Mouse (Mus musculus) liver, adult 2 months (tissue): ENCODE results near the gene Ptprs. TPM values are rescaled to one million over a fixed set of nuclear protein-coding genes. Genes with fewer than 3 reads are reported as not detected.

Experiments
- DNase-seq: peaks from one replicate; pipeline ENCODE4 v3.0.0-alpha.2; 2011; ENCODE audit warnings: low read depth, low spot score; ENCODE audit errors: extremely low read depth
- H3K27ac ChIP-seq: fragments of 200-500 bp; replicated peaks from 2 replicates; pipeline ENCODE4 v1.5.1; 2012; ENCODE audit warnings: low read depth, mild to moderate bottlenecking, control low read depth, inconsistent platforms, low read length; ENCODE audit not compliant: insufficient read depth
- H3K27me3 ChIP-seq: fragments of 200-500 bp; 2 replicates; pipeline ENCODE4 v1.6.1; 2012; ENCODE audit warnings: mild to moderate bottlenecking, moderate library complexity, low read length, inconsistent platforms; ENCODE audit not compliant: control insufficient read depth, insufficient read depth
- H3K36me3 ChIP-seq: fragments of 200-500 bp; 2 replicates; pipeline ENCODE4 v1.6.1; 2012; ENCODE audit warnings: low read length, inconsistent platforms; ENCODE audit not compliant: control insufficient read depth, insufficient read depth
- H3K4me1 ChIP-seq: fragments of 200-500 bp; 2 replicates; pipeline ENCODE4 v1.6.1; 2011; ENCODE audit warnings: low read length; ENCODE audit not compliant: control insufficient read depth, insufficient read depth
- H3K4me3 ChIP-seq: fragments of 200-500 bp; 2 replicates; pipeline ENCODE4 v1.5.1; 2011; ENCODE audit warnings: low read depth, mild to moderate bottlenecking, control low read depth, low read length, moderate library complexity; ENCODE audit not compliant: insufficient read depth
- H3K79me2 ChIP-seq: fragments of 200-500 bp; 2 replicates; pipeline ENCODE4 v1.6.1; 2012; ENCODE audit warnings: inconsistent platforms, mild to moderate bottlenecking, low read length, moderate library complexity; ENCODE audit not compliant: control insufficient read depth, insufficient read depth
- H3K9ac ChIP-seq: fragments of 200-500 bp; 2 replicates; pipeline ENCODE4 v1.6.1; 2012; ENCODE audit warnings: low read depth, mild to moderate bottlenecking, control low read depth, inconsistent platforms, low read length
- CTCF ChIP-seq: fragments of 200-500 bp; IDR thresholded peaks from 2 replicates; pipeline ENCODE4 v1.5.1; 2011; ENCODE audit warnings: low read depth, low read length, control low read depth
- POLR2A ChIP-seq: fragments of 200-500 bp; IDR thresholded peaks from 2 replicates; pipeline ENCODE4 v1.6.1; 2011; ENCODE audit warnings: low read length, control low read depth; ENCODE audit not compliant: insufficient read depth; ENCODE audit errors: extremely low read depth
- WGBS: fragments of 180-500 bp; shearing (Covaris S2); methylation state at CpG from one replicate; pipeline ENCODE4 v1.1.7; 2018; 5-methylcytosine and 5-hydroxymethylcytosine counted together
- polyA plus RNA-seq: library from polyadenylated mRNA; depleted of rRNA; stranded (reverse); fragments of >200 nt; gene quantifications from 2 replicates; pipeline ENCODE4 v1.2.3, GENCODE M21; 2012
- total RNA-seq: library from RNA; depleted of rRNA; stranded (reverse); fragments of >200 nt; gene quantifications from 2 replicates; pipeline ENCODE4 v1.2.3, GENCODE M21; 2014

Ptprs gene
- total and polyA plus RNA-seq, 2 experiments, result 4.4 to 10.2 TPM

DNA sequence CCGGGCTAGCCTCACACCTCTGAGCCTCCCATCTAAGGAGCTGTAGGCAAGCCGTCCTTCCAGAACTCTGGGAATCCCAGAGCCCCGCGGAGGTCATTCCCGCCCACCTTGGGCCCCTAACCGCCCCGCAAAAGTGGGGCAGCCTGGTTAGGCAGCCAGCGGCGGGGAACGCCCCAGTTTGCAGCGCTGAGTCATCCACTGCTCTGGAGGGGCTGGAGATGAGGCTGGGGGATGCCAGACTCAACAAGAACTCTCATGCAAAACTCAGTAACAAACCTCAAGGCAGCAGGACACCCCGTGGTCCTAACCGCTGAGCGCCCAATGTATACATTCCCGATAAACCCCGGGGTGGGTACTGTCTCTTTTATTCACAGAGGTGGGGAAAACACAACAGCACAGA, 4.2 kb downstream of the Ptprs start:
- DNase-seq, result no peak
- Histone ChIP-seq H3K4me1 (peaks cover 4% of the 10 kb centered on the region), H3K36me3 (no peaks in the 10 kb centered on the region), H3K79me2 (no peaks in the 10 kb centered on the region), H3K27me3 (peaks cover 24% of the 10 kb centered on the region; the same call in 1 of the 2 replicates), H3K9ac (no peak overlapping the region), H3K4me3 (no peak overlapping the region), H3K27ac (no peak overlapping the region)
- 15% methylated on average over 16 of the region's 16 CpGs for whole genome bisulfite sequencing
- TF ChIP-seq POLR2A, result no peak
- TF ChIP-seq CTCF, result no peak

- peaks cover 19% of the 10 kb centered on the region; the same call in 1 of the 2 replicates for H3K27me3 ChIP-seq
- no peaks in the 10 kb centered on the region for H3K79me2 ChIP-seq
- H3K36me3 ChIP-seq, result no peaks in the 10 kb centered on the region
- 58% methylated on average over 5 of the region's 5 CpGs for WGBS
- H3K9ac ChIP-seq, result no peak overlapping the region
- H3K27ac ChIP-seq, result no peak overlapping the region
- no peak for DNase-seq
- TF ChIP-seq CTCF (no peak), POLR2A (no peak)
- H3K4me1 ChIP-seq, result peaks cover 4% of the 10 kb centered on the region
- H3K4me3 ChIP-seq, result no peak overlapping the region
These were observed 5.1 kb downstream of the Ptprs start for GRCm38 (mm10) chr17:56471136-56471535.

GRCm38 (mm10) chr17:56470571-56470970, 5.7 kb downstream of the Ptprs start:
- H3K27me3 ChIP-seq, result peaks cover 15% of the 10 kb centered on the region; the same call in 1 of the 2 replicates
- H3K36me3 ChIP-seq, result no peaks in the 10 kb centered on the region
- no peak overlapping the region for H3K9ac ChIP-seq
- peak; percentile 89 for DNase-seq
- 11% methylated on average over 10 of the region's 10 CpGs for WGBS
- H3K79me2 ChIP-seq, result no peaks in the 10 kb centered on the region
- TF ChIP-seq CTCF (no peak), POLR2A (no peak)
- H3K4me3 ChIP-seq, result no peak overlapping the region
- peaks cover 4% of the 10 kb centered on the region for H3K4me1 ChIP-seq
- no peak overlapping the region for H3K27ac ChIP-seq

- TF ChIP-seq CTCF, result no peak
- no peak for TF ChIP-seq POLR2A
- Histone ChIP-seq H3K79me2 (no peaks in the 10 kb centered on the region), H3K4me1 (peaks cover 4% of the 10 kb centered on the region), H3K36me3 (no peaks in the 10 kb centered on the region), H3K4me3 (peak overlapping the region; percentile 33; the same call in 1 of the 2 replicates), H3K9ac (0 out of 2 replicates have a peak overlapping the region, but pooled peaks have one; percentile 20), H3K27ac (no peak overlapping the region), H3K27me3 (peaks cover 13% of the 10 kb centered on the region; the same call in 1 of the 2 replicates)
- 9% methylated on average over 26 of the region's 26 CpGs for WGBS
- peak; percentile 24 for DNase-seq
These were observed 6.3 kb downstream of the Ptprs start for GRCm38 (mm10) chr17:56470001-56470436.

DNA sequence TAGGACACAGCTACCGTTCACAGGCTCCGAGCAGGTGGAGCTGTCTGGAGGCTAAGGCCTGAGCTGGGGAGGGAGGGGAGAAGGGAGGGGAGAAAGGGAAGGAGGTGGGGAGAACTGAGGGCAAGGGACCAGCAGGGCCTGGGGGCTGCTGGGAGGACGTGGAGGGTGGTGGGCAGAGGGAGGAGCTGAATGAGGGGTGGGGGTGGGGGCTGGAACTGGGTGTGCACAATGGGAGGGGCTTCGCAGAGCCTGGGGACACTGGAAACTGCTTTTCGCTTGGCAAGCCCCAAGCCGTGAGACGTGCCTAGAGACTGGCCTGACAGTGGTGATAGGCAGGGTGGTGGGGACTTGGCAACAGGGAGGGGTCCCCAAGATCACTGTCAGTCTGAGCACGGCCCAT, 7.0 kb downstream of the Ptprs start:
- no peak for TF ChIP-seq POLR2A
- no peak for TF ChIP-seq CTCF
- 0 out of 2 replicates have a peak, but pooled peaks cover 9% of the 10 kb centered on the region for H3K27me3 ChIP-seq
- no peak overlapping the region for H3K9ac ChIP-seq
- no peak for DNase-seq
- no peak overlapping the region for H3K4me3 ChIP-seq
- no peak overlapping the region for H3K27ac ChIP-seq
- 76% methylated on average over 8 of the region's 8 CpGs for WGBS
- H3K4me1 ChIP-seq, result peaks cover 4% of the 10 kb centered on the region
- no peaks in the 10 kb centered on the region for H3K36me3 ChIP-seq
- H3K79me2 ChIP-seq, result no peaks in the 10 kb centered on the region

GRCm38 (mm10) chr17:56468870-56469269, 7.4 kb downstream of the Ptprs start:
- no peak for TF ChIP-seq CTCF
- no peak for TF ChIP-seq POLR2A
- WGBS, result 65% methylated on average over 7 of the region's 7 CpGs
- Histone ChIP-seq H3K4me1 (peaks cover 4% of the 10 kb centered on the region), H3K9ac (no peak overlapping the region), H3K36me3 (no peaks in the 10 kb centered on the region), H3K4me3 (no peak overlapping the region), H3K79me2 (no peaks in the 10 kb centered on the region), H3K27ac (no peak overlapping the region), H3K27me3 (0 out of 2 replicates have a peak, but pooled peaks cover 7% of the 10 kb centered on the region)
- DNase-seq, result no peak
